Comparison of ENCODE assay signal across 8 mouse cellular contexts in genomic region chr2:173159354-173160311, GRCm38 (mm10). TPM values are rescaled to one million over a fixed set of nuclear protein-coding genes. Genes with fewer than 3 reads are reported as not detected.
DNase-seq lines count a peak whose midpoint lies in the region; ATAC-seq and TF ChIP-seq lines count a peak whose summit lies in the region.

No protein-coding gene starts in this region.

- WGBS in intestine, postnatal 0 days: 10% methylated on average over 24 of the region's 24 CpGs
- WGBS in liver, postnatal 0 days (ENCODE audit: insufficient replicate concordance): 49% methylated on average over 24 of the region's 24 CpGs
- WGBS in neural tube, embryonic 14.5 days: 38% methylated on average over 24 of the region's 24 CpGs

- DNase-seq in urinary bladder, adult 18-20 months (ENCODE audit: low spot score in 2 of 2): peak; percentile 32 to 41
- DNase-seq in urinary bladder, postnatal 10 days (ENCODE audit: low spot score): no peak
- DNase-seq in c-Kit-positive CD71-positive TER-119-positive erythroid progenitor cells, embryonic 14.5 days (ENCODE audit: low spot score): peak; percentile 31
- DNase-seq in gastrocnemius, postnatal 25 days: peak; percentile 41
- DNase-seq in liver, postnatal 0 days: peak; percentile 75
- peak; percentile 58 to 59 for DNase-seq in thymus, postnatal 36 days

- no peak overlapping the region for H3K9ac ChIP-seq in intestine, postnatal 0 days (ENCODE audit: low read depth, low read length)
- no peak overlapping the region for H3K9ac ChIP-seq in liver, postnatal 0 days (replicated peaks)
- H3K9ac ChIP-seq in neural tube, embryonic 14.5 days (replicated peaks; ENCODE audit: low read depth, low read length): no peak overlapping the region

- 0 out of 2 replicates have a peak, but pooled peaks cover 2% of the 10 kb centered on the region for H3K4me1 ChIP-seq in intestine, postnatal 0 days (replicated peaks; ENCODE audit: control insufficient read depth, insufficient read depth, low read length)
- no peaks in the 10 kb centered on the region for H3K4me1 ChIP-seq in liver, postnatal 0 days (ENCODE audit: insufficient read depth)
- no peaks in the 10 kb centered on the region for H3K4me1 ChIP-seq in neural tube, embryonic 14.5 days (ENCODE audit: control insufficient read depth, insufficient read depth, low read length)

- TF ChIP-seq CTCF in intestine, postnatal 0 days (IDR thresholded peaks at IDR 0.05; ENCODE audit: low read depth): peak; percentile 94
- TF ChIP-seq CTCF in liver, postnatal 0 days (IDR thresholded peaks at IDR 0.05; ENCODE audit: low read depth): peak; percentile 89

- H3K27me3 ChIP-seq in intestine, postnatal 0 days (replicated peaks; ENCODE audit: control insufficient read depth, insufficient read depth, low read length): no peaks in the 10 kb centered on the region
- no peaks in the 10 kb centered on the region for H3K27me3 ChIP-seq in liver, postnatal 0 days (ENCODE audit: insufficient read depth, low read length)
- no peaks in the 10 kb centered on the region for H3K27me3 ChIP-seq in neural tube, embryonic 14.5 days (ENCODE audit: control insufficient read depth, insufficient read depth, low read length)

- no peak overlapping the region; the same call in none of the 2 replicates for H3K4me2 ChIP-seq in intestine, postnatal 0 days (replicated peaks; ENCODE audit: low read depth)
- no peak overlapping the region for H3K4me2 ChIP-seq in liver, postnatal 0 days (ENCODE audit: low read depth, low read length)
- no peak overlapping the region for H3K4me2 ChIP-seq in neural tube, embryonic 14.5 days (ENCODE audit: low read depth, low read length)

- no peak for TF ChIP-seq EP300 in liver, postnatal 0 days (IDR thresholded peaks at IDR 0.05; ENCODE audit: low read depth)

- no peaks in the 10 kb centered on the region for H3K9me3 ChIP-seq in intestine, postnatal 0 days (ENCODE audit: control insufficient read depth)
- H3K9me3 ChIP-seq in liver, postnatal 0 days (ENCODE audit: low read length): no peaks in the 10 kb centered on the region
- no peaks in the 10 kb centered on the region for H3K9me3 ChIP-seq in neural tube, embryonic 14.5 days (ENCODE audit: control insufficient read depth, low read length)

- H3K36me3 ChIP-seq in intestine, postnatal 0 days (ENCODE audit: control insufficient read depth, insufficient read depth): peaks cover 23% of the 10 kb centered on the region; the same call in 1 of the 2 replicates
- H3K36me3 ChIP-seq in liver, postnatal 0 days (replicated peaks; ENCODE audit: insufficient read depth, low read length): no peaks in the 10 kb centered on the region
- no peaks in the 10 kb centered on the region for H3K36me3 ChIP-seq in neural tube, embryonic 14.5 days (ENCODE audit: control insufficient read depth, insufficient read depth, low read length)

- H3K4me3 ChIP-seq in intestine, postnatal 0 days (ENCODE audit: low read depth, low read length): no peak overlapping the region
- H3K4me3 ChIP-seq in liver, postnatal 0 days (ENCODE audit: low read depth, low read length): no peak overlapping the region
- H3K4me3 ChIP-seq in neural tube, embryonic 14.5 days (ENCODE audit: low read depth, low read length): no peak overlapping the region

- peak overlapping the region; percentile 84 for H3K27ac ChIP-seq in intestine, postnatal 0 days (ENCODE audit: low read depth, low read length)
- H3K27ac ChIP-seq in liver, postnatal 0 days (ENCODE audit: low read depth): peak overlapping the region; percentile 5; the same call in 1 of the 2 replicates
- no peak overlapping the region for H3K27ac ChIP-seq in neural tube, embryonic 14.5 days (ENCODE audit: low read depth, low read length)

- ATAC-seq in intestine, postnatal 0 days: peak; percentile 83
- ATAC-seq in liver, postnatal 0 days: peak; percentile 51
- peak; percentile 88; the same call in 1 of the 2 replicates for ATAC-seq in neural tube, embryonic 14.5 days (ENCODE audit: low read depth)

RNA-seq across cellular contexts. Expression of gene Pck1, which starts 6.8 kb away (rescaled TPM):
- total RNA-seq in gastrocnemius, postnatal 25 days (2021): 10 to 100 TPM in 1 of 2 experiments, 1 to 10 TPM in 1; 1.2 to 61.5 TPM
- polyA plus RNA-seq in intestine, postnatal 0 days (2015; fragmentation: Nextera tagmentation; extraction: Ambion mirVana): 249 and 336 TPM in 2 replicates
- 414 and 703 TPM in 2 replicates for polyA plus RNA-seq in liver, postnatal 0 days (2015; fragmentation: Nextera tagmentation; extraction: Ambion mirVana)
- polyA plus RNA-seq in neural tube, embryonic 14.5 days (2014; fragmentation: Nextera tagmentation; extraction: Ambion mirVana): 0.07 and 0.13 TPM in 2 replicates

RNA-seq across cellular contexts. Expression of gene Ctcfl, which starts 40.3 kb away (rescaled TPM):
- not detected for total RNA-seq in gastrocnemius, postnatal 25 days (2021)
- 0.82 and 1.0 TPM in 2 replicates for polyA plus RNA-seq in intestine, postnatal 0 days (2015; fragmentation: Nextera tagmentation; extraction: Ambion mirVana)
- 0.21 and 0.25 TPM in 2 replicates for polyA plus RNA-seq in liver, postnatal 0 days (2015; fragmentation: Nextera tagmentation; extraction: Ambion mirVana)
- 0.08 TPM in 1 of 2 replicates, not detected in the other for polyA plus RNA-seq in neural tube, embryonic 14.5 days (2014; fragmentation: Nextera tagmentation; extraction: Ambion mirVana)

RNA-seq across cellular contexts. Expression of gene Zbp1, which starts 59.1 kb away (rescaled TPM):
- total RNA-seq in gastrocnemius, postnatal 25 days (2021): under 1 TPM in 1 of 2 experiments, not detected in 1; 0.27 TPM
- polyA plus RNA-seq in intestine, postnatal 0 days (2015; fragmentation: Nextera tagmentation; extraction: Ambion mirVana): 13.9 and 14.0 TPM in 2 replicates
- 4.9 and 6.7 TPM in 2 replicates for polyA plus RNA-seq in liver, postnatal 0 days (2015; fragmentation: Nextera tagmentation; extraction: Ambion mirVana)
- polyA plus RNA-seq in neural tube, embryonic 14.5 days (2014; fragmentation: Nextera tagmentation; extraction: Ambion mirVana): 0.12 TPM in 1 of 2 replicates, not detected in the other

Comparison
In these comparisons a context has a peak if more than half of its experiments do, and no peak if none do; other contexts are left out.
1. RNA of gene Pck1, which starts 6.8 kb away (polyA plus RNA-seq): 414 to 703 TPM in liver, postnatal 0 days and 249 to 336 TPM in intestine, postnatal 0 days; 0.07 to 0.13 TPM in neural tube, embryonic 14.5 days; every median in the first group is over 100 times any median in the second.
2. Peak in every context shown above with its lines, with median percentiles within 50 percentile points of each other: ATAC-seq.